Mouse (Mus musculus) liver, adult 2 months (tissue): ENCODE measurements around the gene Gatd1.

ENCODE experiments used
- CTCF ChIP-seq: fragments of 200-500 bp; IDR thresholded peaks from 2 replicates; pipeline ENCODE4 v1.5.1; 2011; ENCODE audit warnings: low read depth, low read length, control low read depth
- POLR2A ChIP-seq: fragments of 200-500 bp; IDR thresholded peaks from 2 replicates; pipeline ENCODE4 v1.6.1; 2011; ENCODE audit warnings: low read length, control low read depth; ENCODE audit not compliant: insufficient read depth; ENCODE audit errors: extremely low read depth

DNA sequence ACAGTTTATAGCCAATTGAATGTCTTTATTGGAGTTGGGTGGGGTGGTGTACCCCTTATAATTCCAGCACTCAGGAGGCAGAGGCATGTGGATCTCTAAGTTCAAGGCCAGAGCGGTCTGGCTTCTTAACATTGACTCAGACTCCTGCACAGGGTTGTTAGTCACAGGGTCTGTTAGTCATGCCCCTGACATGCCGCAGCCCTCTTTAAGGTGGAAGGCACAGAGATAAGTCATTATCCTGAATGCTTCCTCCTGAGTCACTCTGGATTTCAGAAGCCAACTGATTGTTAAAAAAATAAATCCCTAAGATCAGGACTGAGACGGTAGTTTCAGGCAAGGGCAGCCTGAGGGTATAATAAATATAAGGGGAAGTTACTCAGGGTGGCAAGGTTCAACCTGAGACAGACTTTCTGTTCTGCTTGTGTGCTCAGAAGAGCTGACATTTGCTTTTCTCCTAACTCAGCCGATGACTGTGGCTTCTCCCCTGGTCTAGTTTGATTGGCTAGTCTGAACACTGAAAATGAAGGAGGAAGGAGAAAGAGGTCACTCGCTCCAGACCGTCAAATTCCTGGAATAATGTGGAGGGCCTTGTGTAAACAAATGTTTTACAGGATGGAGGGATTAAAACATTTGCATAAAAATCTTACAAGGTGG is 41.9 kb downstream of the Gatd1 start:
- TF ChIP-seq CTCF (no peak), POLR2A (no peak)
